Mouse (Mus musculus) CH12.LX (cell line): Measurements from ENCODE around the gene Pum2. TPM values are rescaled to one million over a fixed set of nuclear protein-coding genes. Genes with fewer than 3 reads are reported as not detected.
"Not testable (repeated sequence)": the region's sequence is repeated elsewhere in the genome, so short reads cannot be mapped to it uniquely, and the experiment has no call there.

Source experiments
- DNase-seq: peaks from one replicate; pipeline ENCODE4 v3.0.0-alpha.2; 2013; ENCODE audit errors: extremely low read depth
- H3K27ac ChIP-seq: 2 replicates; pipeline ENCODE4 v1.5.1; 2012; ENCODE audit warnings: low read depth, mild to moderate bottlenecking, control low read depth, moderate library complexity; ENCODE audit not compliant: insufficient read depth
- H3K27me3 ChIP-seq: replicated peaks from 2 replicates; pipeline ENCODE3; 2012; ENCODE audit warnings: inconsistent platforms
- H3K36me3 ChIP-seq, 2 experiments: replicated peaks in 1 of 2; 2 replicates each; pipeline versions ENCODE3 to v1.6.1; 2012; ENCODE audit warnings: inconsistent platforms in 1 of 2, low read length in 1 of 2, mild to moderate bottlenecking in 1 of 2, mixed read lengths in 1 of 2, moderate library complexity in 1 of 2; ENCODE audit not compliant: control insufficient read depth in 1 of 2, insufficient read depth in 1 of 2
- H3K4me1 ChIP-seq, 2 experiments: 2 replicates each; pipeline ENCODE4 v1.6.1; 2012; ENCODE audit warnings: inconsistent platforms in 1 of 2, moderate library complexity in 1 of 2; ENCODE audit not compliant: insufficient read depth in 2 of 2, control insufficient read depth in 1 of 2
- H3K4me2 ChIP-seq: 2 replicates; pipeline ENCODE4 v1.6.1; 2012; ENCODE audit warnings: low read depth, mild to moderate bottlenecking, control low read depth; ENCODE audit not compliant: poor library complexity, insufficient read depth, severe bottlenecking
- H3K4me3 ChIP-seq, 3 experiments: fragments of 150-350 bp in 1 of 3; sonication (generic) in 1 of 3; replicated peaks in 1 of 3; 2 replicates each; pipeline versions ENCODE3 to v1.5.1; 2011 to 2012; ENCODE audit warnings: low read depth in 2 of 3, low read length in 2 of 3, mild to moderate bottlenecking in 2 of 3, moderate library complexity in 2 of 3, control low read depth in 1 of 3, improper control_type of control experiment in 1 of 3, inconsistent platforms in 1 of 3, mixed read lengths in 1 of 3; ENCODE audit not compliant: poor library complexity in 1 of 3
- H3K79me2 ChIP-seq: replicated peaks from 2 replicates; pipeline ENCODE4 v1.6.1; 2012; ENCODE audit warnings: mild to moderate bottlenecking, moderate library complexity; ENCODE audit not compliant: control insufficient read depth, poor library complexity, insufficient read depth, severe bottlenecking; ENCODE audit errors: extremely low read depth
- H3K9ac ChIP-seq: 2 replicates; pipeline ENCODE4 v1.6.1; 2012; ENCODE audit warnings: low read depth, mild to moderate bottlenecking, control low read depth, moderate library complexity; ENCODE audit not compliant: insufficient read depth
- H3K9me3 ChIP-seq: replicated peaks from 2 replicates; pipeline ENCODE3; 2012; ENCODE audit warnings: low read length, inconsistent platforms, mixed read lengths
- BHLHE40 ChIP-seq: IDR thresholded peaks from 2 replicates; pipeline ENCODE4 v1.6.1; 2011; ENCODE audit warnings: mild to moderate bottlenecking, low read depth, low read length, improper control_type of control experiment
- CHD1 ChIP-seq: IDR thresholded peaks from 2 replicates; pipeline ENCODE4 v1.6.1; 2012; ENCODE audit warnings: low read depth, low read length, improper control_type of control experiment, inconsistent platforms
- E2F4 ChIP-seq: IDR thresholded peaks from 2 replicates; pipeline ENCODE4 v1.6.1; 2011; ENCODE audit warnings: low read depth, low read length, improper control_type of control experiment; ENCODE audit not compliant: insufficient replicate concordance
- ELF1 ChIP-seq: IDR thresholded peaks from 2 replicates; pipeline ENCODE4 v1.6.1; 2014; ENCODE audit warnings: low read depth, mild to moderate bottlenecking, inconsistent platforms, low read length, improper control_type of control experiment
- GABPA ChIP-seq: IDR thresholded peaks from 2 replicates; pipeline ENCODE4 v1.6.1; 2012; ENCODE audit warnings: low read depth, low read length, improper control_type of control experiment, inconsistent platforms; ENCODE audit not compliant: insufficient replicate concordance
- HCFC1 ChIP-seq: IDR thresholded peaks from 2 replicates; pipeline ENCODE4 v1.6.1; 2012; ENCODE audit warnings: low read depth, mild to moderate bottlenecking, inconsistent platforms, low read length, improper control_type of control experiment
- KAT2A ChIP-seq: IDR thresholded peaks from 2 replicates; pipeline ENCODE4 v1.6.1; 2012; ENCODE audit warnings: low read length, improper control_type of control experiment, inconsistent platforms; ENCODE audit not compliant: insufficient replicate concordance
- MAFK ChIP-seq: IDR thresholded peaks from 2 replicates; pipeline ENCODE4 v1.6.1; 2011; ENCODE audit warnings: low read length, improper control_type of control experiment; ENCODE audit not compliant: insufficient replicate concordance
- MAZ ChIP-seq: IDR thresholded peaks from 2 replicates; pipeline ENCODE4 v1.6.1; 2012; ENCODE audit warnings: low read depth, mild to moderate bottlenecking, inconsistent platforms, low read length, improper control_type of control experiment, moderate library complexity
- MEF2A ChIP-seq: IDR thresholded peaks from 2 replicates; pipeline ENCODE4 v1.6.1; 2014; ENCODE audit warnings: low read depth, mild to moderate bottlenecking, inconsistent platforms, low read length, improper control_type of control experiment, borderline replicate concordance
- NELFE ChIP-seq: IDR thresholded peaks from 2 replicates; pipeline ENCODE4 v1.6.1; 2011; ENCODE audit warnings: low read depth, low read length, improper control_type of control experiment
- PAX5 ChIP-seq: IDR thresholded peaks from 2 replicates; pipeline ENCODE4 v1.6.1; 2012; ENCODE audit warnings: low read length, inconsistent platforms, mixed read lengths
- POLR2A ChIP-seq: IDR thresholded peaks from 2 replicates; pipeline ENCODE4 v1.6.1; 2011; ENCODE audit warnings: low read depth, mild to moderate bottlenecking, improper control_type of control experiment, low read length
- UBTF ChIP-seq: IDR thresholded peaks from 2 replicates; pipeline ENCODE4 v1.6.1; 2012; ENCODE audit warnings: low read depth, mild to moderate bottlenecking, inconsistent platforms, low read length, improper control_type of control experiment, moderate library complexity
- USF2 ChIP-seq: conservative IDR thresholded peaks from 2 replicates; pipeline ENCODE4 v1.6.1; 2011; ENCODE audit warnings: low read depth, low read length, improper control_type of control experiment
- dilution Hi-C: fragments of 300-500 bp; cut with MboI; formaldehyde crosslinking; loops from 2 replicates; pipeline ENCODE4 v1.14.3; 2020; ENCODE audit warnings: low sequenced_read_pairs; ENCODE audit not compliant: extremely low pct_unique_long_range_greater_than_20kb, extremely low pct_ligation_motif_present
- in situ Hi-C: fragments of 300-500 bp; cut with MboI; formaldehyde crosslinking; loops from 3 replicates; pipeline ENCODE4 v1.14.3; 2019; ENCODE audit warnings: low sequenced_read_pairs, low pct_ligation_motif_present, low pct_unique_long_range_greater_than_20kb, mixed read lengths
- polyA plus RNA-seq: library from polyadenylated mRNA; unstranded; fragments of >175 nt; gene quantifications from 2 replicates; pipeline ENCODE4 v1.2.1, GENCODE M21; 2012; ENCODE audit warnings: low read depth; ENCODE audit not compliant: insufficient read length
- total RNA-seq, 2 experiments: library from RNA; depleted of rRNA; stranded (reverse); fragments of 300-350 nt in 1 of 2; fragments of >200 nt in 1 of 2; gene quantifications; 2 replicates each; pipeline ENCODE4 v1.2.3; 2012 to 2014

Pum2 gene
- total and polyA plus RNA-seq, 3 experiments, result 52.9 to 90.2 (median 62.7) TPM

GRCm38 (mm10) chr12:8648211-8648610, 25.7 kb upstream of the Pum2 start:
- dilution Hi-C loops, H3K9ac ChIP-seq, H3K27ac ChIP-seq, H3K9me3 ChIP-seq, H3K4me2 ChIP-seq, H3K79me2 ChIP-seq, DNase-seq, H3K4me3 ChIP-seq, H3K36me3 ChIP-seq, in situ Hi-C loops, H3K27me3 ChIP-seq, H3K4me1 ChIP-seq: not testable (repeated sequence)

- H3K4me2 ChIP-seq, dilution Hi-C loops, H3K4me3 ChIP-seq, DNase-seq, H3K9me3 ChIP-seq, in situ Hi-C loops, H3K79me2 ChIP-seq, H3K27ac ChIP-seq, H3K27me3 ChIP-seq, H3K36me3 ChIP-seq, H3K4me1 ChIP-seq, H3K9ac ChIP-seq: not testable (repeated sequence)
These were observed 23.9 kb upstream of the Pum2 start for GRCm38 (mm10) chr12:8650027-8650426.

- DNase-seq, result no peak
- H3K4me3 ChIP-seq, result no peak overlapping the region
- peaks cover 28 to 29% of the 10 kb centered on the region in 2 experiments for H3K4me1 ChIP-seq
- no peaks in the 10 kb centered on the region for H3K79me2 ChIP-seq
- no peaks in the 10 kb centered on the region for H3K27me3 ChIP-seq
- no peaks in the 10 kb centered on the region for H3K9me3 ChIP-seq
- in situ Hi-C loops, result no loop called here
- no peak for TF ChIP-seq HCFC1
- no peak for TF ChIP-seq KAT2A
- no peak for TF ChIP-seq PAX5
- no peak for TF ChIP-seq GABPA
- no peak for TF ChIP-seq CHD1
- no peak for TF ChIP-seq NELFE
- TF ChIP-seq USF2, result no peak
- no peak for TF ChIP-seq MEF2A
- no peak for TF ChIP-seq BHLHE40
- no peak for TF ChIP-seq E2F4
- TF ChIP-seq UBTF, result no peak
- no peak for TF ChIP-seq MAZ
- no peak for TF ChIP-seq MAFK
- no peak for TF ChIP-seq ELF1
- no peak for TF ChIP-seq POLR2A
- no peak overlapping the region for H3K4me2 ChIP-seq
- H3K36me3 ChIP-seq, result no peaks in the 10 kb centered on the region
- no peak overlapping the region for H3K9ac ChIP-seq
- dilution Hi-C loops, result no loop called here
- no peak overlapping the region for H3K27ac ChIP-seq
These were observed 17.3 kb upstream of the Pum2 start for GRCm38 (mm10) chr12:8656596-8656995.
